Mouse (Mus musculus) ES-E14 (cell line): ENCODE measurements at regions not wholly inside any gene's neighbourhood (a gene's known extent, or its start where the extent isn't known, plus 50 kb on each side); places are given as distances from the start of the nearest gene placed in this dataset.

Experiments used
- CHD2 ChIP-seq: IDR thresholded peaks from 2 replicates; pipeline ENCODE4 v1.6.1; 2014; ENCODE audit warnings: mild to moderate bottlenecking, low read depth, low read length, inconsistent platforms
- HCFC1 ChIP-seq: IDR thresholded peaks from 2 replicates; pipeline ENCODE4 v1.6.1; 2012; ENCODE audit warnings: low read length, inconsistent platforms, borderline replicate concordance; ENCODE audit not compliant: insufficient read depth
- MAFK ChIP-seq: IDR thresholded peaks from 2 replicates; pipeline ENCODE4 v1.6.1; 2014; ENCODE audit warnings: mild to moderate bottlenecking, low read depth, low read length, inconsistent platforms; ENCODE audit not compliant: insufficient read depth
- ZC3H11A ChIP-seq: IDR thresholded peaks from 2 replicates; pipeline ENCODE4 v1.6.1; 2012; ENCODE audit warnings: low read depth, mild to moderate bottlenecking, inconsistent platforms, low read length, borderline replicate concordance
- ZNF384 ChIP-seq: IDR thresholded peaks from 2 replicates; pipeline ENCODE4 v1.6.1; 2012; ENCODE audit warnings: low read depth, low read length, inconsistent platforms

- no peak for TF ChIP-seq MAFK
- no peak for TF ChIP-seq HCFC1
- no peak for TF ChIP-seq ZNF384
- TF ChIP-seq ZC3H11A = no peak
- TF ChIP-seq CHD2 = no peak
Observed at GRCm38 (mm10) chr7:52120189-52120588, 104.7 kb upstream of the 1700015G11Rik start.
